Mouse (Mus musculus) layer of hippocampus, postnatal 14 days (tissue): ENCODE measurements around the gene Supt3. TPM values are rescaled to one million over a fixed set of nuclear protein-coding genes. Genes with fewer than 3 reads are reported as not detected.

Source experiments
- DNase-seq, 2 experiments: peaks; one replicate each; pipeline ENCODE4 v3.0.0; 2021 to 2022; ENCODE audit warnings: low spot score in 2 of 2, mixed read lengths in 1 of 2
- total RNA-seq, 2 experiments: library from RNA; stranded (reverse); gene quantifications; 2 replicates each; pipeline ENCODE4 v1.2.3; 2021

Supt3 gene
- total RNA-seq, 2 experiments from 2014 or later = 13.1 to 13.7 TPM

GRCm38 (mm10) chr17:45118565-45119471 is 341.9 kb downstream of the Supt3 start:
- peak; percentile 35 to 69 for DNase-seq

DNA sequence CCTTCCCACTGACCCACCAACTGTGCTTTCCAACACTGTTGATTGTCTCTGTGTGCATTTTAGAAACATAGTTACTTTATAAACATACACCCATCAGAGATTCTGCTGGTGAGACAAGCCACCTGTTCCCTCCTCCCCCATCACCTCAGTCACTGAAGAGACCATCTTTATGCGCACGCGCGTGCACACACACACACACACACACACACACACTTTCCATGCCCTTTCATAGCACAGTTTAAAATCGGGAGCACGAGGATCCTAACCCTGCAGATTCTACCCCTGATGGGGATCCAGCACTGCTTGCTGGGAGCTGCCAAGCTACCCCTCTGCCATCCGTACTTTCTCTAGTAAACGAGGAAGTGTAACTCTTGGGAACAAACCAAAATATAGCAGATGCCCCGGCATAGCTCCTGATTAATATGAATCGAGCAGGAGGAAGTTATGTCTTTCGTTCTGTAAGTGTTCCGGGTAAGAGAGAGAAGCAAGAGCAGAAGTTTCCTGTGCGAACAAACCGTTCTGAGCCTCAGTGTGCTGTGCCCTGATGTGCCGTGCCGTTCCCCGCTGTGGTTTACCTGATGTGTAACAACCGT is 342.8 kb downstream of the Supt3 start:
- peak; percentile 57 to 75 for DNase-seq

- DNase-seq = no peak
These were observed 346.9 kb downstream of the Supt3 start for GRCm38 (mm10) chr17:45123856-45124255.

GRCm38 (mm10) chr17:45128611-45129010 is 351.7 kb downstream of the Supt3 start:
- no peak for DNase-seq

- no peak for DNase-seq
These were observed 356.8 kb downstream of the Supt3 start for GRCm38 (mm10) chr17:45133501-45134400.

- DNase-seq = no peak
These were observed 359.5 kb downstream of the Supt3 start for GRCm38 (mm10) chr17:45136491-45136890.

GRCm38 (mm10) chr17:45143043-45143442 is 366.1 kb downstream of the Supt3 start:
- peak in 1 of 2 experiments; percentile 31 for DNase-seq

DNA sequence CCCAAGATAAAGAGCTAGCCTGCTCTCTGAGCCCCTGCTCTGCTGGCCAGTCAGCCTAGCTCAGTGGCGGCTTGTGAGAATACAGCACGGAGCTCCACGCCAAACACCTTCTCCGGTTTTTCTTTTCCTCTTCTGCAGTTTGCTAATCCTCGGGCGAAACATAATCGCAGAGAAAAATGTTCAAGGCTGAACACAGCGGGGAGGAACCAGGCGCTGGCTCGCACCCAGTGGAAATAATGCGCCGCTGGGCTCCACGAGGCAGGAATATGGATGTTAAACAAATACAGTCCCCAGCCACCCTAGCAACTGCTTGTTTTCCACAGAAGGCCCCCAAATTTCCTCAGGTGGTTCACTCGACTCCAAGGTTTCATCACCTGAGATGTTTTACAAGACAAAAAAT is 367.7 kb downstream of the Supt3 start:
- DNase-seq = no peak

GRCm38 (mm10) chr17:45151312-45151929 is 374.5 kb downstream of the Supt3 start:
- DNase-seq = no peak

DNA sequence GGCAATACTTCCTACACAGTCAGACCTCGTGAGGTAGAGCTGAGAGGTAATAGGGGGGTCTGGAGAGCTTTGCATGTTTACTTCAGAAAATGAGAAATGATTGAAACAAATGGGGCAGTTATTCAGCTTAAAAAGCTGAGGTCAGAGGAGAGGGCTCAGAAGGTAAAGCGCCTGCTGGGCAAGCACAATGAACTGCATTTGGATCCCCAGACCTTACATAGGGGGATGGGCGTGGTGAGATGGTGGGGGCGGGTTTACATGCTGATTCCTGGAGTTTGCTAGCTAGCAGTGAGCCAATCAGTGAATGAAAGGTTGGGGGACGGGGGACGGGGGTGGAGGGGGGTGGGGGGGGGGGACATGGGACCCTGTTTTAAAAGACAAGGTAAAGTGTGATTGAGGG is 376.8 kb downstream of the Supt3 start:
- DNase-seq = no peak

GRCm38 (mm10) chr17:45158171-45158691 is 381.3 kb downstream of the Supt3 start:
- no peak for DNase-seq

- no peak for DNase-seq
These were observed 383.7 kb downstream of the Supt3 start for GRCm38 (mm10) chr17:45160651-45161050.

DNA sequence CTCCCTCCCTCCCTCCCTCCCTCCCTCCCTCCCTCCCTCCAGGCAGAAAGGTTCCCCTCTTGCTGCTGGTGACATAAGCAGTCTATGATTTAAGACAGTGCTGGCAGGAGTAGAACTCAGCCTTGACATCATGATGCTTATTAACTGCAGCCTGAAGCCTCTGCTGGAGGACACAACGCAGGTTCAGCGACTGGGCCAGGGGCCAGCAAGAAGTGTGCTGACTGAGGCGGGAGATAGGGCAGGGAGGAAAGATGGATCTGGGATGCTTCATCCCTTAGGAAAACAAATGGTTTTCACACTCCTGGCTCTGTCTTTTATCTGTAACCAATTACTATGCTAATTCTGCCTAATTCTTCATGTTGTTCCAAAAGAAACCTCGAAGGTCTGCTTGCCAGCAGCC is 388.8 kb downstream of the Supt3 start:
- DNase-seq = no peak

Other genes starting within 250 kb of the Supt3 start
- 1 to 10 TPM; 8.8 to 9.3 TPM for gene Runx2, start 37.6 kb downstream of the Supt3 start, total RNA-seq